Mouse (Mus musculus): ENCODE measurements at regions not wholly inside any gene's neighbourhood (a gene's known extent, or its start where the extent isn't known, plus 50 kb on each side); places are given as distances from the start of the nearest gene placed in this dataset.
"Not testable (repeated sequence)": the region's sequence is repeated elsewhere in the genome, so short reads cannot be mapped to it uniquely, and the experiment has no call there.

- no peak overlapping the region for H3K4me2 ChIP-seq
- H3K9ac ChIP-seq (replicated peaks), result no peak overlapping the region
- H3K36me3 ChIP-seq, result no peaks in the 10 kb centered on the region
- H3K4me1 ChIP-seq, result no peaks in the 10 kb centered on the region
- H3K9me3 ChIP-seq (replicated peaks), result no peaks in the 10 kb centered on the region
- ATAC-seq (ENCODE audit: low FRiP score), result no peak
- H3K27ac ChIP-seq (replicated peaks), result no peak overlapping the region
- H3K27me3 ChIP-seq (replicated peaks), result no peaks in the 10 kb centered on the region
- no peak overlapping the region for H3K4me3 ChIP-seq (replicated peaks)
Observed at GRCm38 (mm10) chr10:54858075-54858474, 781.7 kb upstream of the Man1a start.

GRCm38 (mm10) chr10:54841591-54841990 lies 765.2 kb upstream of the Man1a start:
- Histone ChIP-seq H3K27me3 (replicated peaks) (no peaks in the 10 kb centered on the region), H3K4me1 (no peaks in the 10 kb centered on the region), H3K4me3 (replicated peaks) (no peak overlapping the region), H3K4me2 (no peak overlapping the region), H3K36me3 (no peaks in the 10 kb centered on the region), H3K9me3 (replicated peaks) (no peaks in the 10 kb centered on the region), H3K9ac (replicated peaks) (no peak overlapping the region), H3K27ac (replicated peaks) (no peak overlapping the region)
- ATAC-seq (ENCODE audit: low FRiP score), result no peak
- 95% methylated on average over 2 of the region's 2 CpGs for WGBS

- no peak for ATAC-seq (ENCODE audit: low FRiP score)
- no peaks in the 10 kb centered on the region for H3K27me3 ChIP-seq (replicated peaks)
- no peaks in the 10 kb centered on the region for H3K36me3 ChIP-seq
- H3K4me3 ChIP-seq (replicated peaks), result no peak overlapping the region
- no peak overlapping the region for H3K27ac ChIP-seq (replicated peaks)
- no peaks in the 10 kb centered on the region for H3K4me1 ChIP-seq
- H3K4me2 ChIP-seq, result no peak overlapping the region
- no peaks in the 10 kb centered on the region for H3K9me3 ChIP-seq (replicated peaks)
- H3K9ac ChIP-seq (replicated peaks), result no peak overlapping the region
Observed at GRCm38 (mm10) chr10:54839008-54839407, 762.6 kb upstream of the Man1a start.

GRCm38 (mm10) chr10:54814604-54815122 lies 738.3 kb upstream of the Man1a start:
- H3K9ac ChIP-seq (replicated peaks), result no peak overlapping the region
- H3K4me1 ChIP-seq, result no peaks in the 10 kb centered on the region
- no peaks in the 10 kb centered on the region for H3K9me3 ChIP-seq (replicated peaks)
- H3K36me3 ChIP-seq, result no peaks in the 10 kb centered on the region
- no peak for ATAC-seq (ENCODE audit: low FRiP score)
- H3K4me3 ChIP-seq (replicated peaks), result no peak overlapping the region
- no peak overlapping the region for H3K4me2 ChIP-seq
- WGBS, result 87% methylated on average over 2 of the region's 2 CpGs
- H3K27ac ChIP-seq (replicated peaks), result no peak overlapping the region
- no peaks in the 10 kb centered on the region for H3K27me3 ChIP-seq (replicated peaks)

- ATAC-seq (ENCODE audit: low FRiP score), result peak; percentile 77; the same call in 1 of the 2 replicates
- H3K27ac ChIP-seq (replicated peaks), result 0 out of 2 replicates have a peak overlapping the region, but pooled peaks have one; percentile 1
- WGBS, result 45% methylated on average over 9 of the region's 9 CpGs
- no peaks in the 10 kb centered on the region for H3K4me1 ChIP-seq
- H3K9me3 ChIP-seq (replicated peaks), result no peaks in the 10 kb centered on the region
- H3K36me3 ChIP-seq, result no peaks in the 10 kb centered on the region
- H3K4me2 ChIP-seq, result peak overlapping the region; percentile 27; the same call in 1 of the 2 replicates
- no peak overlapping the region for H3K9ac ChIP-seq (replicated peaks)
- no peaks in the 10 kb centered on the region for H3K27me3 ChIP-seq (replicated peaks)
- no peak overlapping the region for H3K4me3 ChIP-seq (replicated peaks)
Observed at GRCm38 (mm10) chr10:54799478-54800196, 723.2 kb upstream of the Man1a start.

- ATAC-seq (ENCODE audit: low FRiP score), result no peak
- H3K4me2 ChIP-seq, result no peak overlapping the region
- WGBS, result 79% methylated on average over 2 of the region's 2 CpGs
- no peaks in the 10 kb centered on the region for H3K27me3 ChIP-seq (replicated peaks)
- no peak overlapping the region for H3K4me3 ChIP-seq (replicated peaks)
- no peaks in the 10 kb centered on the region for H3K4me1 ChIP-seq
- no peak overlapping the region for H3K27ac ChIP-seq (replicated peaks)
- no peaks in the 10 kb centered on the region for H3K36me3 ChIP-seq
- H3K9ac ChIP-seq (replicated peaks), result no peak overlapping the region
- H3K9me3 ChIP-seq (replicated peaks), result no peaks in the 10 kb centered on the region
Observed at GRCm38 (mm10) chr10:54797306-54797705, 720.9 kb upstream of the Man1a start.

GRCm38 (mm10) chr10:54761084-54761483 lies 684.7 kb upstream of the Man1a start:
- no peaks in the 10 kb centered on the region for H3K9me3 ChIP-seq (replicated peaks)

GRCm38 (mm10) chr10:54749239-54749638 lies 672.8 kb upstream of the Man1a start:
- no peaks in the 10 kb centered on the region for H3K27me3 ChIP-seq (replicated peaks)
- no peaks in the 10 kb centered on the region for H3K36me3 ChIP-seq
- no peak overlapping the region for H3K9ac ChIP-seq (replicated peaks)
- H3K4me1 ChIP-seq, result no peaks in the 10 kb centered on the region
- H3K27ac ChIP-seq (replicated peaks), result no peak overlapping the region
- 75% methylated on average over 2 of the region's 2 CpGs for WGBS
- no peak for ATAC-seq (ENCODE audit: low FRiP score)
- no peak overlapping the region for H3K4me2 ChIP-seq
- H3K4me3 ChIP-seq (replicated peaks), result no peak overlapping the region
- no peaks in the 10 kb centered on the region for H3K9me3 ChIP-seq (replicated peaks)

More at GRCm38 (mm10) chr10:54761084-54761483, 684.7 kb upstream of the Man1a start:
- no peaks in the 10 kb centered on the region for H3K36me3 ChIP-seq
- H3K4me3 ChIP-seq (replicated peaks), result no peak overlapping the region
- H3K4me2 ChIP-seq, result no peak overlapping the region
- ATAC-seq (ENCODE audit: low FRiP score), result no peak
- no peak overlapping the region for H3K9ac ChIP-seq (replicated peaks)
- no peaks in the 10 kb centered on the region for H3K27me3 ChIP-seq (replicated peaks)
- WGBS, result 98% methylated on average over 2 of the region's 2 CpGs
- no peaks in the 10 kb centered on the region for H3K4me1 ChIP-seq
- no peak overlapping the region for H3K27ac ChIP-seq (replicated peaks)

GRCm38 (mm10) chr10:54737108-54737507 lies 660.7 kb upstream of the Man1a start:
- Histone ChIP-seq H3K36me3 (no peaks in the 10 kb centered on the region), H3K9ac (replicated peaks) (no peak overlapping the region), H3K4me1 (no peaks in the 10 kb centered on the region), H3K4me3 (replicated peaks) (no peak overlapping the region), H3K27ac (replicated peaks) (no peak overlapping the region), H3K27me3 (replicated peaks) (no peaks in the 10 kb centered on the region), H3K9me3 (replicated peaks) (no peaks in the 10 kb centered on the region), H3K4me2 (no peak overlapping the region)
- no peak for ATAC-seq (ENCODE audit: low FRiP score)

GRCm38 (mm10) chr10:54712684-54713083 lies 636.3 kb upstream of the Man1a start:
- ATAC-seq (ENCODE audit: low FRiP score), result no peak
- Histone ChIP-seq H3K4me1 (no peaks in the 10 kb centered on the region), H3K9ac (replicated peaks) (no peak overlapping the region), H3K9me3 (replicated peaks) (no peaks in the 10 kb centered on the region; the same call in 1 of the 2 replicates), H3K27me3 (replicated peaks) (no peaks in the 10 kb centered on the region), H3K36me3 (no peaks in the 10 kb centered on the region), H3K4me3 (replicated peaks) (no peak overlapping the region), H3K4me2 (no peak overlapping the region), H3K27ac (replicated peaks) (no peak overlapping the region)
- WGBS, result 81% methylated on average over 1 of the region's 1 CpGs

- H3K9ac ChIP-seq (replicated peaks); H3K27ac ChIP-seq (replicated peaks); H3K4me1 ChIP-seq; H3K27me3 ChIP-seq (replicated peaks); ATAC-seq (ENCODE audit: low FRiP score); H3K4me3 ChIP-seq (replicated peaks); H3K36me3 ChIP-seq; H3K4me2 ChIP-seq; H3K9me3 ChIP-seq (replicated peaks): not testable (repeated sequence)
Observed at GRCm38 (mm10) chr10:54667791-54668190, 591.4 kb upstream of the Man1a start.

Data from neural tube, embryonic 15.5 days (tissue).